Mouse (Mus musculus) bone marrow, adult 2 months (tissue): Measurements from ENCODE around the gene Josd1. TPM values are rescaled to one million over a fixed set of nuclear protein-coding genes. Genes with fewer than 3 reads are reported as not detected.

ENCODE experiments used
- H3K27ac ChIP-seq: fragments of 200-500 bp; 2 replicates; pipeline ENCODE4 v1.5.1; 2012; ENCODE audit warnings: low read depth, mild to moderate bottlenecking, control low read depth, inconsistent platforms, low read length; ENCODE audit not compliant: control insufficient read depth, poor library complexity, insufficient read depth
- H3K4me1 ChIP-seq: fragments of 200-500 bp; 2 replicates; pipeline ENCODE4 v1.6.1; 2011; ENCODE audit warnings: low read length; ENCODE audit not compliant: control insufficient read depth, insufficient read depth
- H3K4me3 ChIP-seq: fragments of 200-500 bp; replicated peaks from 2 replicates; pipeline ENCODE3; 2011; ENCODE audit warnings: mild to moderate bottlenecking, low read depth, low read length, control low read depth; ENCODE audit not compliant: control insufficient read depth
- CTCF ChIP-seq: fragments of 200-500 bp; IDR thresholded peaks from 2 replicates; pipeline ENCODE4 v1.5.1; 2011; ENCODE audit warnings: low read length, control low read depth; ENCODE audit not compliant: control insufficient read depth, insufficient read depth
- POLR2A ChIP-seq: fragments of 200-500 bp; IDR thresholded peaks from 2 replicates; pipeline ENCODE4 v1.6.1; 2011; ENCODE audit warnings: low read depth, mild to moderate bottlenecking, control low read depth, low read length, borderline replicate concordance; ENCODE audit not compliant: control insufficient read depth
- WGBS: fragments of 180-500 bp; shearing (Covaris S2); methylation state at CpG from one replicate; pipeline ENCODE4 v1.1.7; 2018; 5-methylcytosine and 5-hydroxymethylcytosine counted together
- polyA plus RNA-seq: library from polyadenylated mRNA; stranded (reverse); fragments of >200 nt; gene quantifications from 2 replicates; pipeline ENCODE4 v1.2.4, GENCODE M21; 2011; ENCODE audit warnings: low replicate concordance; ENCODE audit not compliant: missing spikeins, insufficient read depth, insufficient read length

Josd1 gene
- polyA plus RNA-seq, 1 experiment, result 20.4 TPM

DNA sequence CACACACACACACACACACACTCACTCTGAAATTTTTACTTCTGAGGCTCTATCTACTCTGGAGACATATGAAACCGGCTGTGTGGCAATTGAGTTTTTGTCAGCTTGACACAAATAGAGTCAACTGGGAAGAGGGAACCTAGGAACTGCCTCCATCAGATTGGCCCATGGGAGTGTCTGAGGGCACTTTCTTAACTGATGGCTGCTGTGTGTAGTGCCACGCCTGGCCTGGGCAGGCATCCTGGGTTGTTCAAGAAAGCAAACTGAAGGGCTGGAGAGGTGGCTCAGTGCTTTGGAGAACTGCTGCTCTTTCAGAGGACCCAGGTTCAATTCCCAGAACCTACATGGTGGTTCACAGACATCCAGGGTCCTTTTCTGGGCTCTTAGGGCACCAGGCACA lies 42.2 kb downstream of the Josd1 start:
- Histone ChIP-seq H3K4me1 (no peaks in the 10 kb centered on the region), H3K4me3 (no peak overlapping the region), H3K27ac (no peak overlapping the region)
- WGBS, result 54% methylated on average over 2 of the region's 2 CpGs
- TF ChIP-seq CTCF, result no peak
- TF ChIP-seq POLR2A, result no peak

GRCm38 (mm10) chr15:79641135-79641817 lies 46.4 kb downstream of the Josd1 start:
- no peak for TF ChIP-seq CTCF
- no peak for TF ChIP-seq POLR2A
- 47% methylated on average over 12 of the region's 12 CpGs for WGBS
- no peaks in the 10 kb centered on the region for H3K4me1 ChIP-seq
- no peak overlapping the region for H3K4me3 ChIP-seq
- no peak overlapping the region for H3K27ac ChIP-seq

- no peak for TF ChIP-seq POLR2A
- TF ChIP-seq CTCF, result no peak
- H3K4me1 ChIP-seq, result no peaks in the 10 kb centered on the region
- H3K27ac ChIP-seq, result no peak overlapping the region
- WGBS, result 81% methylated on average over 2 of the region's 2 CpGs
- H3K4me3 ChIP-seq, result no peak overlapping the region
These were observed 57.2 kb downstream of the Josd1 start for GRCm38 (mm10) chr15:79630471-79630870.

Other genes with a start within 250 kb of the Josd1 start
- gene Csnk1e, start 232.4 kb downstream of the Josd1 start, polyA plus RNA-seq, result 12.3 and 34.2 TPM in 2 replicates
- gene Kcnj4, start 182.7 kb downstream of the Josd1 start, polyA plus RNA-seq, result 2.1 TPM in 1 of 2 replicates, not detected in the other
- 1.1 and 8.2 TPM in 2 replicates for gene Kdelr3, start 171.5 kb downstream of the Josd1 start, polyA plus RNA-seq
- gene Ddx17, start 141.2 kb downstream of the Josd1 start, polyA plus RNA-seq, result 96.6 and 126 TPM in 2 replicates
- gene Dmc1, start 82.8 kb downstream of the Josd1 start, polyA plus RNA-seq, result 3.7 TPM in 1 of 2 replicates, not detected in the other
- 2.7 and 8.5 TPM in 2 replicates for gene Fam227a, start 29.0 kb downstream of the Josd1 start, polyA plus RNA-seq
- 7.4 and 13.3 TPM in 2 replicates for gene Cby1, start 28.7 kb downstream of the Josd1 start, polyA plus RNA-seq
- gene Tomm22, start 17.1 kb downstream of the Josd1 start, polyA plus RNA-seq, result 96.4 and 126 TPM in 2 replicates
- gene Gtpbp1, start 2.9 kb upstream of the Josd1 start, polyA plus RNA-seq, result 46.1 and 53.9 TPM in 2 replicates
- gene Sun2, start 54.6 kb upstream of the Josd1 start, polyA plus RNA-seq, result 63.2 and 147 TPM in 2 replicates
- gene Dnal4, start 89.9 kb upstream of the Josd1 start, polyA plus RNA-seq, result 6.8 and 8.4 TPM in 2 replicates
- 0.40 and 0.60 TPM in 2 replicates for gene Nptxr, start 116.8 kb upstream of the Josd1 start, polyA plus RNA-seq
- not detected in 2 replicates for gene Npcd, start 146.3 kb upstream of the Josd1 start, polyA plus RNA-seq
- gene Cbx6, start 146.8 kb upstream of the Josd1 start, polyA plus RNA-seq, result 24.2 and 29.0 TPM in 2 replicates
- 104 and 140 TPM in 2 replicates for gene Apobec3, start 203.7 kb upstream of the Josd1 start, polyA plus RNA-seq